8 mouse cellular contexts compared by ENCODE assay signal in genomic region chr5:35701042-35701441, GRCm38 (mm10). TPM values are rescaled to one million over a fixed set of nuclear protein-coding genes. Genes with fewer than 3 reads are reported as not detected.
DNase-seq lines count a peak whose midpoint lies in the region; ATAC-seq and TF ChIP-seq lines count a peak whose summit lies in the region.

No protein-coding gene starts in this region.

- WGBS in hindbrain, embryonic 10.5 days = 52% methylated on average over 6 of the region's 6 CpGs
- 45% methylated on average over 6 of the region's 6 CpGs for WGBS in hindbrain, embryonic 12.5 days

- no peak overlapping the region for H3K4me3 ChIP-seq in hindbrain, embryonic 10.5 days
- H3K4me3 ChIP-seq in hindbrain, embryonic 12.5 days = no peak overlapping the region
- no peak overlapping the region for H3K4me3 ChIP-seq in left cerebral cortex, adult 2 months

- ATAC-seq in hindbrain, embryonic 12.5 days (ENCODE audit: low FRiP score) = no peak
- ATAC-seq in hematopoietic stem cell, adult 5-6 weeks (replicated peaks in 1 of 2; ENCODE audit: insufficient read depth in 1 of 2, low FRiP score in 2 of 2, low TSS enrichment in 1 of 2, low read depth in 1 of 2, poor library complexity in 2 of 2, severe bottlenecking in 2 of 2) = peak; percentile 23 to 50; a peak in 2 of 4 replicates
- ATAC-seq in monocyte, adult 5-6 weeks (replicated peaks; ENCODE audit: insufficient number of reproducible peaks, low FRiP score, low TSS enrichment, poor library complexity, severe bottlenecking) = 0 out of 2 replicates have a peak, but pooled peaks have one; percentile 28

- H3K9me3 ChIP-seq in hindbrain, embryonic 10.5 days = no peaks in the 10 kb centered on the region
- no peaks in the 10 kb centered on the region for H3K9me3 ChIP-seq in hindbrain, embryonic 12.5 days (replicated peaks)

- no peak overlapping the region for H3K4me2 ChIP-seq in hindbrain, embryonic 12.5 days (replicated peaks)

- H3K36me3 ChIP-seq in hindbrain, embryonic 10.5 days = no peaks in the 10 kb centered on the region
- H3K36me3 ChIP-seq in hindbrain, embryonic 12.5 days = no peaks in the 10 kb centered on the region

- intact Hi-C loops in left cerebral cortex, adult 2 months (cut with DNase I) = loop anchor here (1.0 to 5.0 kb wide), 2 partner anchors 157 to 276 kb away; no protein-coding TSS in a partner anchor

- H3K27ac ChIP-seq in hindbrain, embryonic 10.5 days = no peak overlapping the region
- no peak overlapping the region for H3K27ac ChIP-seq in hindbrain, embryonic 12.5 days
- H3K27ac ChIP-seq in left cerebral cortex, adult 2 months = no peak overlapping the region

- peak; percentile 86 for TF ChIP-seq CTCF in left cerebral cortex, adult 2 months (IDR thresholded peaks at IDR 0.05)

- no peak overlapping the region for H3K9ac ChIP-seq in hindbrain, embryonic 12.5 days

- peaks cover 1% of the 10 kb centered on the region; the same call in 1 of the 2 replicates for H3K4me1 ChIP-seq in hindbrain, embryonic 10.5 days (replicated peaks)
- no peaks in the 10 kb centered on the region for H3K4me1 ChIP-seq in hindbrain, embryonic 12.5 days

- no peaks in the 10 kb centered on the region for H3K27me3 ChIP-seq in hindbrain, embryonic 10.5 days (ENCODE audit: insufficient read depth, poor library complexity, severe bottlenecking)
- H3K27me3 ChIP-seq in hindbrain, embryonic 12.5 days = no peaks in the 10 kb centered on the region

- peak; percentile 75 for DNase-seq in hindbrain, embryonic 10.5 days (ENCODE audit: low spot score)
- DNase-seq in adrenal gland, adult 2 months = peak; percentile 79
- peak; percentile 81 for DNase-seq in embryo, embryonic 10.5 days (ENCODE audit: low spot score)
- peak; percentile 66 to 75 for DNase-seq in left cerebral cortex, adult 2 months (ENCODE audit: extremely low spot score in 1 of 2, low spot score in 2 of 2)
- DNase-seq in testis, postnatal 10 days (ENCODE audit: low spot score) = peak; percentile 91

RNA-seq across cellular contexts. Expression of gene Htra3, which starts 21.5 kb away (rescaled TPM):
- 5.4 and 8.9 TPM in 2 replicates for polyA plus RNA-seq in hindbrain, embryonic 10.5 days (2016; fragmentation: Nextera tagmentation; extraction: Ambion mirVana)
- 7.3 and 9.7 TPM in 2 replicates for polyA plus RNA-seq in hindbrain, embryonic 12.5 days (2016; fragmentation: Nextera tagmentation; extraction: Ambion mirVana)
- 10 to 100 TPM; 23.8 to 58.0 TPM for total RNA-seq in adrenal gland, adult 2 months (2021)
- polyA plus RNA-seq in adrenal gland, adult 2 months (2012; rRNA removed) = 162 and 311 TPM in 2 replicates
- total RNA-seq in hematopoietic stem cell, adult 5-6 weeks (2017) = not detected in 2 replicates
- total RNA-seq in left cerebral cortex, adult 2 months (2021) = 1 to 10 TPM; 5.9 TPM
- total RNA-seq in monocyte, adult 5-6 weeks (2017) = not detected in 3 replicates

RNA-seq across cellular contexts. Expression of gene Sh3tc1, which starts 38.7 kb away (rescaled TPM):
- polyA plus RNA-seq in hindbrain, embryonic 10.5 days (2016; fragmentation: Nextera tagmentation; extraction: Ambion mirVana) = 3.3 and 4.7 TPM in 2 replicates
- 4.0 and 4.7 TPM in 2 replicates for polyA plus RNA-seq in hindbrain, embryonic 12.5 days (2016; fragmentation: Nextera tagmentation; extraction: Ambion mirVana)
- total RNA-seq in adrenal gland, adult 2 months (2021) = 10 to 100 TPM; 22.2 to 25.8 TPM
- 27.7 and 28.0 TPM in 2 replicates for polyA plus RNA-seq in adrenal gland, adult 2 months (2012; rRNA removed)
- 1.9 and 10.8 TPM in 2 replicates for total RNA-seq in hematopoietic stem cell, adult 5-6 weeks (2017)
- total RNA-seq in left cerebral cortex, adult 2 months (2021) = 1 to 10 TPM; 2.4 to 4.3 TPM
- total RNA-seq in monocyte, adult 5-6 weeks (2017) = 8.3 to 17.8 TPM (median 12.1 TPM) in 3 replicates

RNA-seq across cellular contexts. Expression of gene Ablim2, which starts 56.6 kb away (rescaled TPM):
- 0.73 and 1.3 TPM in 2 replicates for polyA plus RNA-seq in hindbrain, embryonic 10.5 days (2016; fragmentation: Nextera tagmentation; extraction: Ambion mirVana)
- 3.7 and 3.9 TPM in 2 replicates for polyA plus RNA-seq in hindbrain, embryonic 12.5 days (2016; fragmentation: Nextera tagmentation; extraction: Ambion mirVana)
- 10 to 100 TPM in 1 of 2 experiments, 1 to 10 TPM in 1; 9.5 to 10.1 TPM for total RNA-seq in adrenal gland, adult 2 months (2021)
- 34.8 and 38.2 TPM in 2 replicates for polyA plus RNA-seq in adrenal gland, adult 2 months (2012; rRNA removed)
- 3.7 TPM in 1 of 2 replicates, not detected in the other for total RNA-seq in hematopoietic stem cell, adult 5-6 weeks (2017)
- total RNA-seq in left cerebral cortex, adult 2 months (2021) = 100 to 1,000 TPM; 191 to 208 TPM
- 1.4 to 5.4 TPM in 2 of 3 replicates, not detected in the other for total RNA-seq in monocyte, adult 5-6 weeks (2017)

Comparison
In these comparisons a context has a peak if more than half of its experiments do, and no peak if none do; other contexts are left out.
1. RNA of gene Ablim2, which starts 56.6 kb away (total RNA-seq): 191 to 208 TPM in left cerebral cortex, adult 2 months; 9.5 to 10.1 TPM in adrenal gland, adult 2 months, 3.7 TPM in hematopoietic stem cell, adult 5-6 weeks and 1.4 to 5.4 TPM in monocyte, adult 5-6 weeks; every median in the first group is over 10 times any median in the second.
2. Peak in every context shown above with its lines, with median percentiles within 50 percentile points of each other: DNase-seq.